Mouse (Mus musculus) spleen, adult 2 months (tissue): ENCODE data around the gene Olfr328. TPM values are rescaled to one million over a fixed set of nuclear protein-coding genes. Genes with fewer than 3 reads are reported as not detected.
"Not testable (repeated sequence)": the region's sequence is repeated elsewhere in the genome, so short reads cannot be mapped to it uniquely, and the experiment has no call there.

ENCODE experiments used
- DNase-seq, 2 experiments: peaks; one replicate each; pipeline versions ENCODE4 v3.0.0 to v3.0.0-alpha.2; 2012 to 2021; ENCODE audit warnings: low spot score in 2 of 2, low read depth in 1 of 2
- H3K27ac ChIP-seq: fragments of 200-500 bp; 2 replicates; pipeline ENCODE4 v1.5.1; 2012; ENCODE audit warnings: low read length, inconsistent platforms; ENCODE audit not compliant: insufficient read depth
- H3K27me3 ChIP-seq: fragments of 200-500 bp; 2 replicates; pipeline ENCODE4 v1.6.1; 2012; ENCODE audit warnings: mild to moderate bottlenecking, moderate library complexity, low read length, inconsistent platforms; ENCODE audit not compliant: control insufficient read depth, insufficient read depth
- H3K36me3 ChIP-seq: fragments of 200-500 bp; 2 replicates; pipeline ENCODE4 v1.6.1; 2012; ENCODE audit warnings: mild to moderate bottlenecking, low read length, inconsistent platforms; ENCODE audit not compliant: control insufficient read depth, insufficient read depth
- H3K4me1 ChIP-seq: fragments of 200-500 bp; 2 replicates; pipeline ENCODE4 v1.6.1; 2011; ENCODE audit warnings: inconsistent platforms; ENCODE audit not compliant: control insufficient read depth, insufficient read depth, insufficient read length
- H3K4me3 ChIP-seq: fragments of 200-500 bp; 2 replicates; pipeline ENCODE4 v1.5.1; 2011; ENCODE audit warnings: mild to moderate bottlenecking, inconsistent platforms; ENCODE audit not compliant: insufficient read depth, insufficient read length; ENCODE audit errors: extremely low read depth
- CTCF ChIP-seq: fragments of 200-500 bp; IDR thresholded peaks from 2 replicates; pipeline ENCODE4 v1.5.1; 2011; ENCODE audit warnings: mild to moderate bottlenecking, inconsistent platforms; ENCODE audit not compliant: insufficient read depth, insufficient read length, insufficient replicate concordance; ENCODE audit errors: extremely low read depth
- POLR2A ChIP-seq: fragments of 200-500 bp; IDR thresholded peaks from 2 replicates; pipeline ENCODE4 v1.6.1; 2011; ENCODE audit warnings: low read depth, low read length, inconsistent platforms
- WGBS: fragments of 180-500 bp; shearing (Covaris S2); methylation state at CpG from one replicate; pipeline ENCODE4 v1.1.7; 2018; 5-methylcytosine and 5-hydroxymethylcytosine counted together
- polyA plus RNA-seq: library from polyadenylated mRNA; depleted of rRNA; stranded (reverse); fragments of >200 nt; gene quantifications from 2 replicates; pipeline ENCODE4 v1.2.3, GENCODE M21; 2012

Gene Olfr328
- polyA plus RNA-seq, 1 experiment, result 0.08 TPM

DNA sequence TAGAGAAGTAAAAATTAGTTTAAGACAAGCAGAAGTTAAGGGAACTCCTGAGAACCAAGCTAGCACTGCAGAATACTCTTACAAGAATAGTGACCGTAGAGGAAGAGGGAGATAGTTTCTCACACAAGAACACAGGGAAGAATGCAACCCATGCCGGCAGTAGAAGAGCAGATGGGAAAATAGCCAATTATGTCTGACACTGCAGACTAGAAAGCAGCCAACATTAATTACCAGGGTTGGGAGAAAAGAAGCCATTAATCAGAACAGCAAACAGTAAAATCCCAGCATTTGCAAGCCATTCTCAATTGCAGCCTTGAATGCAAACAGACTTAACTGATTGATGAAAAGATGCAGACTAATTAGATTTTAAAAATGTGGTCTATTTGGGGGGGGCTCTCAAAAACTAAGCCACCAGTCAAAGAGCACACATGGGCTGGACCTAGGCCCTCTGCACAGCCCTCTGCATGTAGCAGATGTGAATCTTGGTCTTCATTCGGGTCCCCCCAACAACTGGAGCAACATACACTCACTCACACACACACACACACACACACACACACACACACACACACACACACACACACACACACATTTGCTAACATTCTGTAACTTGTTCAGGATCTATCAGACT lies 33.3 kb upstream of the Olfr328 start:
- no peaks in the 10 kb centered on the region for H3K27me3 ChIP-seq
- DNase-seq, result no peak
- H3K27ac ChIP-seq, result no peak overlapping the region
- no peaks in the 10 kb centered on the region for H3K36me3 ChIP-seq
- TF ChIP-seq POLR2A, result no peak
- no peak for TF ChIP-seq CTCF
- H3K4me1 ChIP-seq, result no peaks in the 10 kb centered on the region
- WGBS, result 76% methylated on average over 3 of the region's 3 CpGs
- H3K4me3 ChIP-seq, result no peak overlapping the region

DNA sequence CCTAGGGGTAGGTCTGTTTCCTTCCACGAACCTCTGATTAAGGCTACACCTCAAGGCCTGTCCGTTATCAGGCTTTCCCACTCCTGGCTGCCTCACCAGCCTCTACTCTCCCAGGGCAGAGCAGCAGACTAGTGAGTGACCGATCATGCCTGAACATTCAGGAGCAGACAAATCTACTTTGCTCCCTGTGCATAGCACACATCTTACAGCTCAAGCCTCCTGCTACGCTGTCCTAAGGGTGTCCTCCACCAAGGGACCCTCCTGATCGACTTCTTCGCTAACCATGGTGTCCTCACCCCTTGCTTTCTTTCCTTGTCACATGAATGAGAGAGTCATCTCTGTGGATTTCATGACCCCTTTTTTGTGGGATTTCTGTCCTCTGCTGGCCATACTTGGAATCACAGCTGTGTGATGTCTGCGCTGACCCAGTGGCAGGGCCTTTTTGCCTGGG lies 32.5 kb upstream of the Olfr328 start:
- Histone ChIP-seq H3K4me1 (no peaks in the 10 kb centered on the region), H3K4me3 (no peak overlapping the region), H3K27ac (no peak overlapping the region), H3K36me3 (no peaks in the 10 kb centered on the region), H3K27me3 (no peaks in the 10 kb centered on the region)
- peak in 1 of 2 experiments; percentile 17 for DNase-seq
- TF ChIP-seq CTCF, result peak; percentile 26; the same call in 1 of the 2 replicates
- TF ChIP-seq POLR2A, result no peak
- 68% methylated on average over 7 of the region's 7 CpGs for WGBS

DNA sequence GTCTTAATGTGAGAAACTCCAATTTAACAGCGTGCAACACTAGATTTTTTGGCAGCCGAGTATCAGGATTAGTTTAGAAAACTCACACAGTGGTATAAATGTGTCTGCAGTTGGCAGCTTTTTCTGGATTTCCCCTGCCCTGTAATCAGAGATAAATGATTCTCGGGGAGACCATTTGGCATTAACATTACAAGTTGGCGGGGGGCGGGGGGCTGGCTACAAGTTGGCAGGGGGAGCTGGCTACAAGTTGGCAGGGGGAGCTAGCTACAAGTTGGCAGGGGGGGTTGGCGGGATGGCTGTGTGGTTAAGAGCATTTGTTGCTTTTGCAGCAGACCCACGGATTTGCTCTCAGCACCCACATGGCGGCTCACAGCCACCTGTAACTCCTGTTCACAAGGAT lies 23.2 kb upstream of the Olfr328 start:
- 81% methylated on average over 8 of the region's 8 CpGs for WGBS
- Histone ChIP-seq H3K36me3 (no peaks in the 10 kb centered on the region), H3K4me3 (no peak overlapping the region), H3K4me1 (no peaks in the 10 kb centered on the region), H3K27me3 (no peaks in the 10 kb centered on the region), H3K27ac (no peak overlapping the region)
- no peak for DNase-seq
- no peak for TF ChIP-seq CTCF
- no peak for TF ChIP-seq POLR2A

DNA sequence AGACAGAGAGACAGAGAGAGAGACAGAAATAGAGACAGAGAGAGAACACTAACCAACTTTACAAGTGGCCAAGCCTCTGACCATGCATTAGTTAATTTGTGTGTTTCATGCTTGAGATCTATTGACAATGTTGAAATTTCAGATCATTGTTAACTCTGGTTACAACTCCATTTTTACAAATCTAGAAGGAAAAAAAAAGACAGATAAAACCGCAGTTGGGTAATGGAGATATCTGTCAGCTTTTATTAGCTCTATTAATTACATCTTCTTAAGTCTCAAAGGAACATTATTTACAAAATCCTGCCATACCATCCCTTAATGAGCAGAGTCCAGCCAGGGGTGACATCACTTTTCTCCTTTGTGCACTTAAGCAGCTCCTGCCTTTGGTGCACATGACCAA lies 22.0 kb upstream of the Olfr328 start, which contains the start of gene Olfr325:
Olfr325 (plus strand) TSS at position 301 of the 400 bp plus-strand sequence.
- Histone ChIP-seq H3K36me3 (no peaks in the 10 kb centered on the region), H3K4me3 (no peak within 1 kb of the TSS), H3K27ac (no peak within 1 kb of the TSS), H3K27me3 (no peaks in the 10 kb centered on the region), H3K4me1 (no peaks in the 10 kb centered on the region)
- DNase-seq, result no peak
- TF ChIP-seq POLR2A (no peak), CTCF (no peak)
- 80% methylated on average over 1 of the region's 1 CpGs for WGBS

DNA sequence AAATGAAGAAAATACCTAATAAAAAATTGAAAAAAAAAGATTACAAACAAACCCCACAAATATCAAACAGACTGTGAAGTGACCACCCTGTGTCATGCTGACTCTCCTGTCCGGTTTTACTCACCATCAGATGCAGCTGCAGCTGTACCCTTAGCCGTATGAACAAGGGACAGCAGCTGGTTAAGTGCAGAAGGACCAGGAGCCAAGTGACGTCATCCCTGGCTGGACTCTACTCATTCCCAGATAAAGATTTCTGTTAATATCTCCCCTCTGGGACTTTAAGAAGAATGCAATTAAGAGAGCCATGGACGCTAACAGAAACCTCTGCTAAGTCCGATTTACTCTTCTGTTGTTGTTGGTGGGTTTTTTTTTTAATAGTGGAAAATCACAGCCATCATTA lies 15.0 kb upstream of the Olfr328 start, which contains the start of gene Olfr224:
Olfr224 (minus strand) TSS at position 149 of the 400 bp plus-strand sequence.
- 84% methylated on average over 5 of the region's 5 CpGs for WGBS
- H3K27me3 ChIP-seq, result no peaks in the 10 kb centered on the region
- DNase-seq, result no peak
- no peaks in the 10 kb centered on the region for H3K36me3 ChIP-seq
- H3K4me3 ChIP-seq, result no peak within 1 kb of the TSS
- TF ChIP-seq POLR2A, result no peak
- TF ChIP-seq CTCF, result no peak
- no peaks in the 10 kb centered on the region for H3K4me1 ChIP-seq
- H3K27ac ChIP-seq, result no peak within 1 kb of the TSS

GRCm38 (mm10) chr11:58546322-58546721 lies 9.1 kb downstream of the Olfr328 start, which contains the start of gene Olfr329-ps:
Gene Olfr329-ps, minus strand, starts transcription at chr11:58546422.
- DNase-seq, result no peak
- no peaks in the 10 kb centered on the region for H3K27me3 ChIP-seq

DNA sequence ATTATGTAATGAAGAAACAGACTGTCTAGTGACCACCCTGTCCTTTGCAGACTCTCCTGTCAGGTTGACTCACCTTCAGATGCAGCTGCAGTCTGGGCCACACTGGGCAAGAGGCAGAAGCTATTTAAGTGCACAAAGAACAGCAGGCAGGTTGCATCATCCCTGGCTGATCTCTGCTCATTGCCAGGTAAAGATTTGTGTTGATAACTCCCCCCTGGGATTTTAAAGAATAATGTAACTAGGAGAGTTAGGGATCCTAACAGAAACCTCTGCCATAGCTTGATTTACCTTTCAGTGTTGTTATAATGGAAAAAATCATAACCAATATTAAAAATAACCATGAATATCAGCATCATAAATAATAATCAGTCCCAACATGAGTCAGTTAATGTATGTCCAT lies 20.7 kb downstream of the Olfr328 start, which contains the start of gene Olfr330:
Olfr330 (minus strand) TSS at position 101 of the 400 bp plus-strand sequence.
- not testable (repeated sequence) for H3K36me3 ChIP-seq, H3K27me3 ChIP-seq, DNase-seq

More at GRCm38 (mm10) chr11:58546322-58546721, 9.1 kb downstream of the Olfr328 start, which contains the start of gene Olfr329-ps:
- no peaks in the 10 kb centered on the region for H3K4me1 ChIP-seq
- H3K36me3 ChIP-seq, result no peaks in the 10 kb centered on the region
- H3K27ac ChIP-seq, result no peak within 1 kb of the TSS
- TF ChIP-seq POLR2A (no peak), CTCF (no peak)
- H3K4me3 ChIP-seq, result no peak within 1 kb of the TSS
- 90% methylated on average over 5 of the region's 5 CpGs for WGBS

DNA sequence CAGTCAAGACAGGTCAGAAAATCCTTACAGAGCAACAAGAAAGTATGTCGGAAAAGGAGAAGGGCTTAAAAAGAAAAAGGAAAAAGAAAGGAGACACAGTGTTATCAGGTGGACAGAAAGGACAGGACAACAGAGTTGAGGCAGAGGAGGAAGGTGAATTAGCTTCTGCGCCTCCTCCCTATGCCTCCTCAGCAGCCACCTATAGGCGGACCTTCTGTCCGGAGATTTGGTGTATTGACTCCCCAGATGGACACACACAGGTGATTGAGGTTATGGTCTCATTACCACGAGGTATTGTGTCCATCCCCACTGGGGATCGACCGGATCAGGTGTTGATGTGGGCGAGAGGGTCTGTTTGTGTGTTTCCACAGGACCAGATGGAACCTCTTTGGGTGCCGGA lies 35.7 kb downstream of the Olfr328 start:
- not testable (repeated sequence) for H3K4me3 ChIP-seq, H3K27ac ChIP-seq, H3K4me1 ChIP-seq, H3K36me3 ChIP-seq, H3K27me3 ChIP-seq
- WGBS, result 83% methylated on average over 7 of the region's 9 CpGs
- DNase-seq, result peak in 1 of 2 experiments; percentile 18

More for the DNA sequence above, 20.7 kb downstream of the Olfr328 start, which contains the start of gene Olfr330:
- H3K4me1 ChIP-seq, H3K4me3 ChIP-seq, H3K27ac ChIP-seq: not testable (repeated sequence)

GRCm38 (mm10) chr11:58518916-58519315 lies 36.5 kb downstream of the Olfr328 start:
- not testable (repeated sequence) for H3K27ac ChIP-seq, H3K27me3 ChIP-seq, H3K36me3 ChIP-seq, H3K4me1 ChIP-seq, H3K4me3 ChIP-seq
- 93% methylated on average over 18 of the region's 18 CpGs for WGBS
- peak in 1 of 2 experiments; percentile 80 for DNase-seq

- H3K36me3 ChIP-seq, H3K27ac ChIP-seq, H3K4me3 ChIP-seq, DNase-seq, H3K4me1 ChIP-seq, H3K27me3 ChIP-seq: not testable (repeated sequence)
- WGBS, result 87% methylated on average over 19 of the region's 19 CpGs
Measured at GRCm38 (mm10) chr11:58509058-58509457, 46.4 kb downstream of the Olfr328 start.
